Mouse (Mus musculus) midbrain, postnatal 0 days (tissue): Measurements from ENCODE around the gene Wnt11. TPM values are rescaled to one million over a fixed set of nuclear protein-coding genes. Genes with fewer than 3 reads are reported as not detected.
A peak's percentile ranks its signal among the peaks of the same experiment; 100 is the strongest.

ENCODE experiments used
- ATAC-seq: fragments of 200-750 bp; cut with Nextera tagmentation; 2 replicates; pipeline ENCODE4 v1.8.0; 2017; ENCODE audit warnings: moderate number of reproducible peaks, mild to moderate bottlenecking, moderate TSS enrichment, moderate library complexity; ENCODE audit not compliant: low FRiP score
- DNase-seq: peaks from one replicate; pipeline ENCODE4 v3.0.0-alpha.2; 2015; ENCODE audit warnings: low spot score
- H3K27ac ChIP-seq: fragments of 300-500 bp; sonication (generic); 2 replicates; pipeline ENCODE4 v1.5.1; 2014; ENCODE audit warnings: low read depth, mild to moderate bottlenecking, low read length, mixed read lengths
- H3K27me3 ChIP-seq: fragments of 300-500 bp; sonication (generic); 2 replicates; pipeline ENCODE4 v1.6.1; 2014; ENCODE audit warnings: low read length, control low read depth, mixed read lengths; ENCODE audit not compliant: insufficient read depth
- H3K36me3 ChIP-seq: fragments of 300-500 bp; sonication (generic); 2 replicates; pipeline ENCODE4 v1.6.1; 2014; ENCODE audit warnings: low read length, control low read depth, mixed read lengths; ENCODE audit not compliant: insufficient read depth
- H3K4me1 ChIP-seq: fragments of 300-500 bp; sonication (generic); 2 replicates; pipeline ENCODE4 v1.6.1; 2014; ENCODE audit warnings: mild to moderate bottlenecking, control low read depth, antibody characterized with exemption, low read length, mixed read lengths; ENCODE audit not compliant: insufficient read depth
- H3K4me2 ChIP-seq: fragments of 300-500 bp; sonication (generic); 2 replicates; pipeline ENCODE4 v1.6.1; 2014; ENCODE audit warnings: low read depth, mild to moderate bottlenecking, low read length, mixed read lengths; ENCODE audit not compliant: poor library complexity, severe bottlenecking
- H3K4me3 ChIP-seq: fragments of 300-500 bp; sonication (generic); 2 replicates; pipeline ENCODE4 v1.5.1; 2014; ENCODE audit warnings: low read depth, mild to moderate bottlenecking, low read length, moderate library complexity
- H3K9ac ChIP-seq: fragments of 300-500 bp; sonication (generic); replicated peaks from 2 replicates; pipeline ENCODE4 v1.6.1; 2014; ENCODE audit warnings: mild to moderate bottlenecking, low read length, moderate library complexity, mixed read lengths; ENCODE audit not compliant: poor library complexity, severe bottlenecking
- H3K9me3 ChIP-seq: fragments of 300-500 bp; sonication (generic); 2 replicates; pipeline ENCODE4 v1.6.1; 2016; ENCODE audit warnings: low read length, control low read depth
- CTCF ChIP-seq: IDR thresholded peaks from 2 replicates; pipeline ENCODE4 v1.5.1; 2016; ENCODE audit warnings: antibody characterized with exemption, mild to moderate bottlenecking
- WGBS: fragments of 180-500 bp; shearing (Covaris S2); extraction: QIAGEN DNeasy Blood & Tissue Kit; methylation state at CpG from one replicate; pipeline ENCODE4 v1.1.7; 2014; 5-methylcytosine and 5-hydroxymethylcytosine counted together
- polyA plus RNA-seq: library from polyadenylated mRNA; unstranded; fragments of >200 nt; fragmentation: Nextera tagmentation; extraction: Ambion mirVana; gene quantifications from 2 replicates; pipeline ENCODE4 v1.2.1, GENCODE M21; 2015
- total RNA-seq: library from RNA; depleted of rRNA; stranded (reverse); fragments of >200 nt; gene quantifications from 2 replicates; pipeline ENCODE4 v1.2.3, GENCODE M21; 2014

Gene Wnt11
- total and polyA plus RNA-seq, 2 experiments from 2014 or later: 1.9 to 3.2 TPM

- peaks cover 45% of the 10 kb centered on the region for H3K27me3 ChIP-seq
- no peak overlapping the region for H3K4me2 ChIP-seq
- peaks cover 9% of the 10 kb centered on the region; the same call in 1 of the 2 replicates for H3K4me1 ChIP-seq
- 56% methylated on average over 3 of the region's 3 CpGs for WGBS
- TF ChIP-seq CTCF: no peak
- no peaks in the 10 kb centered on the region for H3K9me3 ChIP-seq
- no peak overlapping the region for H3K27ac ChIP-seq
- H3K4me3 ChIP-seq: no peak overlapping the region
- no peak for DNase-seq
- ATAC-seq: no peak
- no peaks in the 10 kb centered on the region for H3K36me3 ChIP-seq
- H3K9ac ChIP-seq: no peak overlapping the region
Measured at GRCm38 (mm10) chr7:98840771-98841170, 5.9 kb downstream of the Wnt11 start.

GRCm38 (mm10) chr7:98841802-98842201 is 6.9 kb downstream of the Wnt11 start:
- Histone ChIP-seq H3K27ac (no peak overlapping the region), H3K4me2 (no peak overlapping the region), H3K27me3 (peaks cover 37% of the 10 kb centered on the region), H3K4me1 (peaks cover 5% of the 10 kb centered on the region; the same call in 1 of the 2 replicates), H3K9me3 (no peaks in the 10 kb centered on the region), H3K9ac (no peak overlapping the region), H3K4me3 (no peak overlapping the region), H3K36me3 (no peaks in the 10 kb centered on the region)
- 33% methylated on average over 3 of the region's 3 CpGs for WGBS
- ATAC-seq (no peak), DNase-seq (no peak)
- peak; percentile 13; the same call in 1 of the 2 replicates for TF ChIP-seq CTCF

DNA sequence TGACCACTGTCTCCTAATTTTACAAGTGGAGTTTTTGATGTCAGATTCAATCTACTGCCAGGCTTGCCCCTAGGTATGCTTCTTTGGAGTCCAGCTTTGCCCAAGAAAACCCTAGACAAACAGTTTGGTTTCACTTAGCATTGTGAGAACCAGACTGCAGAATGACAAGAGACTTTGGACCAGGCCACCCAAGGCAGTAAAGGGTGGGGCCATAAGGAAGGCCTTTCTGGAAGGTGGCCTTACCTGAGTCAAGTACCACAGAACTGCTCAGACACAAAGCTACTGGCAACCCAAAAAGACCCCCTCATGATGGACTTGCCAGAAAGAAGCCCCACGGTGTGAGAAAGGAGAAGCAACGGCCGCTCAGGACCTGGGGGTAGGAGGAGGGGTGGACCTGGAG is 8.1 kb downstream of the Wnt11 start:
- Histone ChIP-seq H3K9ac (no peak overlapping the region), H3K9me3 (no peaks in the 10 kb centered on the region), H3K4me2 (no peak overlapping the region), H3K27ac (no peak overlapping the region), H3K36me3 (no peaks in the 10 kb centered on the region), H3K4me1 (peaks cover 5% of the 10 kb centered on the region; the same call in 1 of the 2 replicates), H3K27me3 (peaks cover 27% of the 10 kb centered on the region), H3K4me3 (no peak overlapping the region)
- no peak for TF ChIP-seq CTCF
- WGBS: 85% methylated on average over 3 of the region's 3 CpGs
- ATAC-seq (no peak), DNase-seq (no peak)

GRCm38 (mm10) chr7:98843649-98844048 is 8.7 kb downstream of the Wnt11 start:
- DNase-seq (no peak), ATAC-seq (no peak)
- TF ChIP-seq CTCF: no peak
- 18% methylated on average over 7 of the region's 7 CpGs for WGBS
- Histone ChIP-seq H3K4me2 (no peak overlapping the region), H3K27ac (no peak overlapping the region), H3K36me3 (no peaks in the 10 kb centered on the region), H3K27me3 (peaks cover 27% of the 10 kb centered on the region), H3K9ac (no peak overlapping the region), H3K4me3 (no peak overlapping the region), H3K9me3 (no peaks in the 10 kb centered on the region), H3K4me1 (peaks cover 5% of the 10 kb centered on the region; the same call in 1 of the 2 replicates)

DNA sequence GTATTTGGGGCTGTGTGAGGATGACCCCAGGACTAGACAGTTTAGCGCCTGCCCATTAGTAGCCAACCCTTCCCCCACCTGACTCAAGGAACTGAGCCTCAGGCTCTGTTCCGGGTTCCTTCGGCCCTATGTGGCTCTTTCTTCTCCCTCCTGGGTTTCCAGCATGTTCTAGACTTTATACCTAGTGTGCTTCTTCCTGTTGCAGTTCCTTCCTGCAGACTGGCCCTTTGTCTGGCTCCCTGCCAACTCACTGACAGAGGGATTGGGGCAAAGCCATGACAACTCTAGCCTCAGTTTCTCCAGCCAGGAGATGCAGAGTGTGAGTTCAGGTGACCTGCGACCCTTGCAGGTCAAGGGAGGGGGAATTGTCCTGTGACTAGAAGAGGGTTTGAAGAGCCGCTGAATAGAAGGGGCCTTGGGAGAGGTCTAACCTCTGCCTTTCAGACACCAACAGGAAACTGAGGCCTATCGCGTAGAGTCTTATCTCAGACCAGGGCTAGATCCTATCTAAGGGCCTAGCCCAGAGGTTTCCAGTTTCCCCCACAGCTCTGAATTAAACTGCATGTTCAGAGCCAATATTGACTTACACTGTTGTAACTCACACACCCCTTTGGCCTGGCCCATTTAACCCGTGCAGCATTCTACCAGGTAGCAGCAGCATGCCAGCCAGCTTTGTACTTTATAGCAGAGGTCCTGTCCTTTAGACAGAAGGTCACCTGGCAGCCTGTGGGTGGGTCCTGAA is 14.2 kb downstream of the Wnt11 start:
- DNase-seq: no peak
- WGBS: 90% methylated on average over 8 of the region's 8 CpGs

DNA sequence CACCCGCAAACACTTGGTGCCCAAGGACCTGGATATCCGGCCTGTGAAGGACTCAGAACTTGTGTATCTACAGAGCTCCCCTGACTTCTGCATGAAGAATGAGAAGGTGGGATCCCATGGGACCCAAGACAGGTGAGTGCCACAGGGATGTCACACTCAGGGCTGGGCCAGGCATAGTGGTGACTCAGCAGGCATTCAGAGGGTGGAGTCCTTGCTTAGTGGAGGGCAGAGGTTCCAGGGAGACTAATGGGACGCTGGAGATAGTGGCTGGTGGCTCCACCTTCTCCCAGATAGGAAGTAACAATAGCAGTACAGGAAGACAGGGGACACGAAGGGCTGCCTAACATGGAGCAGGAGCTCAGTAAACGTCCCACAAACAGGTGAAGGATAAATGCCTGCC is 15.5 kb downstream of the Wnt11 start:
- Histone ChIP-seq H3K4me1 (no peaks in the 10 kb centered on the region), H3K9me3 (no peaks in the 10 kb centered on the region), H3K4me2 (no peak overlapping the region), H3K9ac (no peak overlapping the region), H3K4me3 (no peak overlapping the region), H3K27me3 (no peaks in the 10 kb centered on the region), H3K36me3 (no peaks in the 10 kb centered on the region), H3K27ac (no peak overlapping the region)
- 86% methylated on average over 5 of the region's 5 CpGs for WGBS
- ATAC-seq (no peak), DNase-seq (no peak)
- TF ChIP-seq CTCF: no peak

More for the DNA sequence above, 14.2 kb downstream of the Wnt11 start:
- Histone ChIP-seq H3K36me3 (no peaks in the 10 kb centered on the region), H3K4me3 (no peak overlapping the region), H3K27me3 (no peaks in the 10 kb centered on the region), H3K4me1 (no peaks in the 10 kb centered on the region), H3K9ac (no peak overlapping the region), H3K4me2 (no peak overlapping the region), H3K27ac (no peak overlapping the region), H3K9me3 (no peaks in the 10 kb centered on the region)
- no peak for ATAC-seq
- TF ChIP-seq CTCF: no peak
